19 mouse cellular contexts compared by ENCODE assay signal in the genomic region with DNA sequence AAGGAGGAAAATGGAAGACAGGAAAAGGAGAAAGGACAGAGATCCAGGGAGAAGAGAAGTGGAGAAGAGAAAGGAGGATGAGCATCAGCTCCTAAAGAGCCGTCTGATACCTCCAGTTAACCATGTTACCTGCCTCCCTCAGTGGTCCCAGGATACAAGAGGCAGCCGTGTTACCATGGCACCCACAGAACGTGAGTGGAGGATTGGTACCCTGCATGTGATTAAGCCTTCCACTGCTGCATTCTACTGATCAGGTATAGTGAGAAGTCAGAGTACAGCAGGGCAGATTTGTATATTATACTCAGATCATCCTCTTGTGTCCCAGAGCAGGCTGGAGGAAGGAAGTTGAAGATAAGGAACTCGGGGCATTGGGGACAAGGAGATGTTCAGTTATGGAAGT.
DNase-seq lines count a peak whose midpoint lies in the region; ATAC-seq lines count a peak whose summit lies in the region.
"Had no signal": no experiment of that assay in that cellular context is flagged by ENCODE, and none has a peak within 500 bp of the region (broad histone marks: within the 10 kb centered on the region; RNA-seq: fewer than 3 reads in every experiment).

No protein-coding gene starts in this region.

- 69% methylated on average over 4 of the region's 4 CpGs for WGBS in forebrain, embryonic 13.5 days
- 72% methylated on average over 4 of the region's 4 CpGs for WGBS in forebrain, embryonic 15.5 days
- 62% methylated on average over 4 of the region's 4 CpGs for WGBS in hindbrain, embryonic 15.5 days
- WGBS in hindbrain, embryonic 10.5 days, result 88% methylated on average over 4 of the region's 4 CpGs
- 71% methylated on average over 4 of the region's 4 CpGs for WGBS in midbrain, embryonic 14.5 days
- 82% methylated on average over 4 of the region's 4 CpGs for WGBS in midbrain, embryonic 11.5 days
- WGBS in neural tube, embryonic 15.5 days, result 68% methylated on average over 4 of the region's 4 CpGs

- no peaks in the 10 kb centered on the region for H3K27me3 ChIP-seq in forebrain, embryonic 13.5 days
- no peaks in the 10 kb centered on the region for H3K27me3 ChIP-seq in forebrain, embryonic 15.5 days
- H3K27me3 ChIP-seq in hindbrain, embryonic 15.5 days, result no peaks in the 10 kb centered on the region
- H3K27me3 ChIP-seq in hindbrain, embryonic 10.5 days (ENCODE audit: insufficient read depth, poor library complexity, severe bottlenecking), result no peaks in the 10 kb centered on the region
- no peaks in the 10 kb centered on the region for H3K27me3 ChIP-seq in midbrain, embryonic 14.5 days (ENCODE audit: control insufficient read depth, insufficient read depth, low read length)
- H3K27me3 ChIP-seq in midbrain, embryonic 11.5 days (ENCODE audit: control insufficient read depth, insufficient read depth, low read length), result no peaks in the 10 kb centered on the region
- no peaks in the 10 kb centered on the region for H3K27me3 ChIP-seq in neural tube, embryonic 15.5 days (replicated peaks)

- H3K9me3 ChIP-seq in forebrain, embryonic 13.5 days (replicated peaks), result no peaks in the 10 kb centered on the region
- no peaks in the 10 kb centered on the region for H3K9me3 ChIP-seq in forebrain, embryonic 15.5 days
- H3K9me3 ChIP-seq in hindbrain, embryonic 15.5 days, result no peaks in the 10 kb centered on the region
- no peaks in the 10 kb centered on the region for H3K9me3 ChIP-seq in hindbrain, embryonic 10.5 days
- no peaks in the 10 kb centered on the region for H3K9me3 ChIP-seq in midbrain, embryonic 14.5 days (ENCODE audit: control insufficient read depth, low read length)
- H3K9me3 ChIP-seq in midbrain, embryonic 11.5 days (ENCODE audit: control insufficient read depth, low read length), result no peaks in the 10 kb centered on the region
- H3K9me3 ChIP-seq in neural tube, embryonic 15.5 days (replicated peaks), result no peaks in the 10 kb centered on the region
- H3K9me3 ChIP-seq: forebrain, embryonic 10.5 days had no signal

- no peak overlapping the region for H3K9ac ChIP-seq in forebrain, embryonic 13.5 days
- H3K9ac ChIP-seq in forebrain, embryonic 15.5 days (replicated peaks), result no peak overlapping the region
- H3K9ac ChIP-seq in hindbrain, embryonic 15.5 days, result no peak overlapping the region
- no peak overlapping the region for H3K9ac ChIP-seq in midbrain, embryonic 14.5 days (replicated peaks; ENCODE audit: low read length)
- no peak overlapping the region for H3K9ac ChIP-seq in midbrain, embryonic 11.5 days (ENCODE audit: low read length)
- no peak overlapping the region for H3K9ac ChIP-seq in neural tube, embryonic 15.5 days (replicated peaks)

- DNase-seq in hindbrain, embryonic 10.5 days (ENCODE audit: low spot score), result no peak
- peak; percentile 16 for DNase-seq in midbrain, embryonic 14.5 days
- no peak for DNase-seq in midbrain, embryonic 11.5 days (ENCODE audit: low spot score, missing footprints)
- DNase-seq in neural tube, embryonic 10.5 days (ENCODE audit: extremely low spot score, low spot score), result no peak
- DNase-seq: adrenal gland, adult 8-10 months; adrenal gland, postnatal 25 days; cerebellum, adult 18-20 months; cerebellum, adult 9-10 months; cerebellum, postnatal 14 days; gastrocnemius, postnatal 14 days; heart, adult 11 months had no signal

- peaks cover 12% of the 10 kb centered on the region; the same call in 1 of the 2 replicates for H3K4me1 ChIP-seq in forebrain, embryonic 13.5 days
- H3K4me1 ChIP-seq in forebrain, embryonic 15.5 days, result no peaks in the 10 kb centered on the region
- H3K4me1 ChIP-seq in hindbrain, embryonic 15.5 days (replicated peaks), result no peaks in the 10 kb centered on the region
- no peaks in the 10 kb centered on the region for H3K4me1 ChIP-seq in hindbrain, embryonic 10.5 days (replicated peaks)
- H3K4me1 ChIP-seq in midbrain, embryonic 14.5 days (ENCODE audit: control insufficient read depth, insufficient read depth, low read length), result no peaks in the 10 kb centered on the region
- H3K4me1 ChIP-seq in midbrain, embryonic 11.5 days (ENCODE audit: control insufficient read depth, insufficient read depth, low read length), result no peaks in the 10 kb centered on the region
- H3K4me1 ChIP-seq in neural tube, embryonic 15.5 days, result no peaks in the 10 kb centered on the region

- peak; percentile 62; the same call in 1 of the 2 replicates for ATAC-seq in forebrain, embryonic 13.5 days
- no peak; the same call in 1 of the 2 replicates for ATAC-seq in forebrain, embryonic 15.5 days (replicated peaks)
- 0 out of 2 replicates have a peak, but pooled peaks have one; percentile 56 for ATAC-seq in hindbrain, embryonic 15.5 days (ENCODE audit: low FRiP score, low read depth)
- ATAC-seq in midbrain, embryonic 14.5 days (ENCODE audit: low FRiP score, low TSS enrichment), result no peak
- no peak for ATAC-seq in midbrain, embryonic 11.5 days (ENCODE audit: low FRiP score)
- ATAC-seq in neural tube, embryonic 15.5 days (ENCODE audit: low FRiP score), result peak; percentile 72; the same call in 1 of the 2 replicates
- ATAC-seq: activated CD4-positive, CD25-positive, alpha-beta regulatory T cell, adult 4 months; intestine, postnatal 0 days had no signal

- no peaks in the 10 kb centered on the region for H3K36me3 ChIP-seq in forebrain, embryonic 13.5 days (ENCODE audit: poor library complexity, severe bottlenecking)
- no peaks in the 10 kb centered on the region for H3K36me3 ChIP-seq in forebrain, embryonic 15.5 days
- H3K36me3 ChIP-seq in hindbrain, embryonic 15.5 days, result no peaks in the 10 kb centered on the region
- no peaks in the 10 kb centered on the region for H3K36me3 ChIP-seq in hindbrain, embryonic 10.5 days
- no peaks in the 10 kb centered on the region for H3K36me3 ChIP-seq in midbrain, embryonic 14.5 days (ENCODE audit: control insufficient read depth, insufficient read depth, low read length)
- H3K36me3 ChIP-seq in midbrain, embryonic 11.5 days (ENCODE audit: control insufficient read depth, insufficient read depth, low read length), result no peaks in the 10 kb centered on the region
- H3K36me3 ChIP-seq in neural tube, embryonic 15.5 days, result no peaks in the 10 kb centered on the region
- H3K36me3 ChIP-seq: forebrain, embryonic 10.5 days had no signal

- H3K27ac ChIP-seq in forebrain, embryonic 13.5 days, result no peak overlapping the region
- H3K27ac ChIP-seq in forebrain, embryonic 15.5 days (replicated peaks), result no peak overlapping the region
- no peak overlapping the region for H3K27ac ChIP-seq in hindbrain, embryonic 15.5 days (replicated peaks)
- no peak overlapping the region for H3K27ac ChIP-seq in hindbrain, embryonic 10.5 days
- H3K27ac ChIP-seq in midbrain, embryonic 14.5 days (replicated peaks; ENCODE audit: low read depth, low read length), result no peak overlapping the region
- H3K27ac ChIP-seq in midbrain, embryonic 11.5 days (ENCODE audit: low read depth, low read length), result no peak overlapping the region
- H3K27ac ChIP-seq in neural tube, embryonic 15.5 days (replicated peaks), result no peak overlapping the region
- H3K27ac ChIP-seq: forebrain, embryonic 10.5 days had no signal

- H3K4me2 ChIP-seq in forebrain, embryonic 13.5 days, result no peak overlapping the region
- H3K4me2 ChIP-seq in forebrain, embryonic 15.5 days (replicated peaks), result no peak overlapping the region
- no peak overlapping the region for H3K4me2 ChIP-seq in hindbrain, embryonic 15.5 days
- no peak overlapping the region for H3K4me2 ChIP-seq in midbrain, embryonic 14.5 days (ENCODE audit: low read length)
- no peak overlapping the region for H3K4me2 ChIP-seq in midbrain, embryonic 11.5 days
- no peak overlapping the region for H3K4me2 ChIP-seq in neural tube, embryonic 15.5 days
- H3K4me2 ChIP-seq: heart, embryonic 11.5 days had no signal

- no peak overlapping the region for H3K4me3 ChIP-seq in forebrain, embryonic 13.5 days
- H3K4me3 ChIP-seq in forebrain, embryonic 15.5 days, result no peak overlapping the region
- no peak overlapping the region for H3K4me3 ChIP-seq in hindbrain, embryonic 15.5 days
- H3K4me3 ChIP-seq in hindbrain, embryonic 10.5 days, result no peak overlapping the region
- H3K4me3 ChIP-seq in midbrain, embryonic 14.5 days (replicated peaks; ENCODE audit: low read depth, low read length), result no peak overlapping the region
- H3K4me3 ChIP-seq in midbrain, embryonic 11.5 days (ENCODE audit: low read depth, low read length), result no peak overlapping the region
- H3K4me3 ChIP-seq in neural tube, embryonic 15.5 days (replicated peaks), result no peak overlapping the region
- H3K4me3 ChIP-seq: forebrain, embryonic 10.5 days had no signal

Comparison
In these comparisons a context has a peak if more than half of its experiments do, and no peak if none do; other contexts are left out.
1. ATAC-seq: peak in forebrain, embryonic 13.5 days (single experiment), hindbrain, embryonic 15.5 days (single experiment) and neural tube, embryonic 15.5 days (single experiment); none in forebrain, embryonic 15.5 days (single experiment), midbrain, embryonic 14.5 days (single experiment) and midbrain, embryonic 11.5 days (single experiment).